Mouse (Mus musculus): ENCODE measurements around the gene Trank1. TPM values are rescaled to one million over a fixed set of nuclear protein-coding genes. Genes with fewer than 3 reads are reported as not detected.

The Trank1 gene
- total and polyA plus RNA-seq, 3 experiments, result 0.04 TPM; not detected in 2

GRCm38 (mm10) chr9:111294911-111295310 is 16.6 kb upstream of the Trank1 start:
- no peak overlapping the region for H3K27ac ChIP-seq
- no peaks in the 10 kb centered on the region for H3K36me3 ChIP-seq (ENCODE audit: control insufficient read depth, insufficient read depth, low read length)
- no peaks in the 10 kb centered on the region for H3K79me2 ChIP-seq (replicated peaks; ENCODE audit: control insufficient read depth, insufficient read depth, low read length)
- intact Hi-C loops (cut with DNase I), result no loop called here
- no peak for DNase-seq
- WGBS, result 91% methylated on average over 6 of the region's 6 CpGs
- no peaks in the 10 kb centered on the region for H3K4me1 ChIP-seq (ENCODE audit: control insufficient read depth, insufficient read depth, low read length)
- no peak overlapping the region for H3K4me3 ChIP-seq
- TF ChIP-seq EP300 (IDR thresholded peaks at IDR 0.05; ENCODE audit: insufficient read depth, low read depth, low read length) (no peak), POLR2A (IDR thresholded peaks at IDR 0.05; ENCODE audit: insufficient read depth, low read depth, low read length) (no peak), CTCF (IDR thresholded peaks at IDR 0.05) (no peak)
- H3K9ac ChIP-seq (ENCODE audit: low read depth, low read length), result no peak overlapping the region
- no peaks in the 10 kb centered on the region for H3K27me3 ChIP-seq (ENCODE audit: control insufficient read depth, insufficient read depth, low read length)

GRCm38 (mm10) chr9:111295323-111295722 is 16.2 kb upstream of the Trank1 start:
- Histone ChIP-seq H3K4me1 (ENCODE audit: control insufficient read depth, insufficient read depth, low read length) (no peaks in the 10 kb centered on the region), H3K36me3 (ENCODE audit: control insufficient read depth, insufficient read depth, low read length) (no peaks in the 10 kb centered on the region), H3K9ac (ENCODE audit: low read depth, low read length) (no peak overlapping the region), H3K79me2 (replicated peaks; ENCODE audit: control insufficient read depth, insufficient read depth, low read length) (no peaks in the 10 kb centered on the region), H3K4me3 (no peak overlapping the region), H3K27ac (no peak overlapping the region), H3K27me3 (ENCODE audit: control insufficient read depth, insufficient read depth, low read length) (no peaks in the 10 kb centered on the region)
- intact Hi-C loops (cut with DNase I), result no loop called here
- no peak for DNase-seq
- no peak for TF ChIP-seq POLR2A (IDR thresholded peaks at IDR 0.05; ENCODE audit: insufficient read depth, low read depth, low read length)
- TF ChIP-seq CTCF (IDR thresholded peaks at IDR 0.05), result no peak
- TF ChIP-seq EP300 (IDR thresholded peaks at IDR 0.05; ENCODE audit: insufficient read depth, low read depth, low read length), result no peak
- WGBS, result 58% methylated on average over 2 of the region's 2 CpGs

- no peak for DNase-seq
- WGBS, result 77% methylated on average over 7 of the region's 7 CpGs
Measured at GRCm38 (mm10) chr9:111296433-111296832, 15.1 kb upstream of the Trank1 start.

GRCm38 (mm10) chr9:111298606-111299005 is 12.9 kb upstream of the Trank1 start:
- intact Hi-C loops (cut with DNase I), result no loop called here
- no peak for DNase-seq
- TF ChIP-seq CTCF (IDR thresholded peaks at IDR 0.05) (no peak), POLR2A (IDR thresholded peaks at IDR 0.05; ENCODE audit: insufficient read depth, low read depth, low read length) (no peak)
- WGBS, result 37% methylated on average over 2 of the region's 2 CpGs
- Histone ChIP-seq H3K36me3 (ENCODE audit: control insufficient read depth, insufficient read depth, low read length) (no peaks in the 10 kb centered on the region), H3K9ac (ENCODE audit: low read depth, low read length) (no peak overlapping the region), H3K27ac (no peak overlapping the region), H3K79me2 (replicated peaks; ENCODE audit: control insufficient read depth, insufficient read depth, low read length) (no peaks in the 10 kb centered on the region), H3K4me3 (no peak overlapping the region), H3K27me3 (ENCODE audit: control insufficient read depth, insufficient read depth, low read length) (no peaks in the 10 kb centered on the region), H3K4me1 (ENCODE audit: control insufficient read depth, insufficient read depth, low read length) (no peaks in the 10 kb centered on the region)

More at GRCm38 (mm10) chr9:111296433-111296832, 15.1 kb upstream of the Trank1 start:
- Histone ChIP-seq H3K9ac (ENCODE audit: low read depth, low read length) (no peak overlapping the region), H3K36me3 (ENCODE audit: control insufficient read depth, insufficient read depth, low read length) (no peaks in the 10 kb centered on the region), H3K79me2 (replicated peaks; ENCODE audit: control insufficient read depth, insufficient read depth, low read length) (no peaks in the 10 kb centered on the region), H3K27me3 (ENCODE audit: control insufficient read depth, insufficient read depth, low read length) (no peaks in the 10 kb centered on the region), H3K27ac (no peak overlapping the region), H3K4me1 (ENCODE audit: control insufficient read depth, insufficient read depth, low read length) (no peaks in the 10 kb centered on the region), H3K4me3 (no peak overlapping the region)
- TF ChIP-seq POLR2A (IDR thresholded peaks at IDR 0.05; ENCODE audit: insufficient read depth, low read depth, low read length), result no peak
- no peak for TF ChIP-seq CTCF (IDR thresholded peaks at IDR 0.05)
- no peak for TF ChIP-seq EP300 (IDR thresholded peaks at IDR 0.05; ENCODE audit: insufficient read depth, low read depth, low read length)
- intact Hi-C loops (cut with DNase I), result no loop called here

GRCm38 (mm10) chr9:111302196-111302831 is 9.2 kb upstream of the Trank1 start:
- TF ChIP-seq POLR2A (IDR thresholded peaks at IDR 0.05; ENCODE audit: insufficient read depth, low read depth, low read length) (no peak), CTCF (IDR thresholded peaks at IDR 0.05) (no peak), EP300 (IDR thresholded peaks at IDR 0.05; ENCODE audit: insufficient read depth, low read depth, low read length) (no peak)
- 66% methylated on average over 12 of the region's 12 CpGs for WGBS
- intact Hi-C loops (cut with DNase I), result no loop called here
- H3K27me3 ChIP-seq (ENCODE audit: control insufficient read depth, insufficient read depth, low read length), result no peaks in the 10 kb centered on the region
- no peak overlapping the region for H3K9ac ChIP-seq (ENCODE audit: low read depth, low read length)
- H3K4me1 ChIP-seq (ENCODE audit: control insufficient read depth, insufficient read depth, low read length), result no peaks in the 10 kb centered on the region
- H3K79me2 ChIP-seq (replicated peaks; ENCODE audit: control insufficient read depth, insufficient read depth, low read length), result no peaks in the 10 kb centered on the region
- H3K4me3 ChIP-seq, result no peak overlapping the region
- no peak overlapping the region for H3K27ac ChIP-seq
- DNase-seq, result no peak
- H3K36me3 ChIP-seq (ENCODE audit: control insufficient read depth, insufficient read depth, low read length), result no peaks in the 10 kb centered on the region

- Histone ChIP-seq H3K27me3 (ENCODE audit: control insufficient read depth, insufficient read depth, low read length) (no peaks in the 10 kb centered on the region), H3K4me1 (ENCODE audit: control insufficient read depth, insufficient read depth, low read length) (no peaks in the 10 kb centered on the region), H3K36me3 (ENCODE audit: control insufficient read depth, insufficient read depth, low read length) (no peaks in the 10 kb centered on the region), H3K27ac (no peak overlapping the region), H3K79me2 (replicated peaks; ENCODE audit: control insufficient read depth, insufficient read depth, low read length) (no peaks in the 10 kb centered on the region), H3K4me3 (no peak overlapping the region), H3K9ac (ENCODE audit: low read depth, low read length) (no peak overlapping the region)
- 86% methylated on average over 6 of the region's 6 CpGs for WGBS
- no peak for DNase-seq
- intact Hi-C loops (cut with DNase I), result no loop called here
- TF ChIP-seq POLR2A (IDR thresholded peaks at IDR 0.05; ENCODE audit: insufficient read depth, low read depth, low read length), result no peak
- TF ChIP-seq CTCF (IDR thresholded peaks at IDR 0.05), result no peak
- no peak for TF ChIP-seq EP300 (IDR thresholded peaks at IDR 0.05; ENCODE audit: insufficient read depth, low read depth, low read length)
Measured at GRCm38 (mm10) chr9:111304036-111304435, 7.5 kb upstream of the Trank1 start.

Measured in heart, adult 2 months (tissue).